Mouse (Mus musculus) heart, embryonic 14.5 days (tissue): Measurements from ENCODE around the gene Efcab6. TPM values are rescaled to one million over a fixed set of nuclear protein-coding genes. Genes with fewer than 3 reads are reported as not detected.

Experiments
- ATAC-seq: fragments of 200-750 bp; cut with Nextera tagmentation; 2 replicates; pipeline ENCODE4 v1.8.0; 2017; ENCODE audit warnings: low read depth, moderate TSS enrichment; ENCODE audit not compliant: insufficient number of reproducible peaks, insufficient read depth, low FRiP score
- H3K27ac ChIP-seq, 2 experiments: fragments of 200-500 bp in 1 of 2; fragments of 300-500 bp in 1 of 2; sonication (generic) in 1 of 2; replicated peaks in 1 of 2; 2 replicates each; pipeline ENCODE4 v1.5.1; 2012 to 2014; ENCODE audit warnings: low read depth in 2 of 2, low read length in 2 of 2, control low read depth in 1 of 2, mild to moderate bottlenecking in 1 of 2, mixed read lengths in 1 of 2; ENCODE audit not compliant: control insufficient read depth in 1 of 2, insufficient read depth in 1 of 2
- H3K27me3 ChIP-seq: fragments of 300-500 bp; sonication (generic); 2 replicates; pipeline ENCODE4 v1.6.1; 2014; ENCODE audit warnings: mild to moderate bottlenecking, low read length, control low read depth; ENCODE audit not compliant: control insufficient read depth, insufficient read depth
- H3K36me3 ChIP-seq: fragments of 300-500 bp; sonication (generic); 2 replicates; pipeline ENCODE4 v1.6.1; 2014; ENCODE audit warnings: mild to moderate bottlenecking, control low read depth, low read length, mixed read lengths; ENCODE audit not compliant: control insufficient read depth, insufficient read depth
- H3K4me1 ChIP-seq, 2 experiments: fragments of 200-500 bp in 1 of 2; fragments of 300-500 bp in 1 of 2; sonication (generic) in 1 of 2; 2 replicates each; pipeline ENCODE4 v1.6.1; 2012 to 2014; ENCODE audit warnings: low read length in 2 of 2, control low read depth in 1 of 2, mixed read lengths in 1 of 2; ENCODE audit not compliant: control insufficient read depth in 2 of 2, insufficient read depth in 2 of 2
- H3K4me2 ChIP-seq: fragments of 300-500 bp; sonication (generic); 2 replicates; pipeline ENCODE4 v1.6.1; 2014; ENCODE audit warnings: mild to moderate bottlenecking, low read length
- H3K4me3 ChIP-seq, 2 experiments: fragments of 200-500 bp in 1 of 2; fragments of 300-500 bp in 1 of 2; sonication (generic) in 1 of 2; 2 replicates each; pipeline ENCODE4 v1.5.1; 2012 to 2014; ENCODE audit warnings: low read length in 2 of 2, mild to moderate bottlenecking in 2 of 2, control low read depth in 1 of 2, low read depth in 1 of 2, moderate library complexity in 1 of 2; ENCODE audit not compliant: control insufficient read depth in 1 of 2, insufficient read depth in 1 of 2
- H3K9ac ChIP-seq: fragments of 300-500 bp; sonication (generic); 2 replicates; pipeline ENCODE4 v1.6.1; 2014; ENCODE audit warnings: mild to moderate bottlenecking, low read length
- H3K9me3 ChIP-seq: fragments of 300-500 bp; sonication (generic); 2 replicates; pipeline ENCODE4 v1.6.1; 2016; ENCODE audit warnings: low read length, control low read depth; ENCODE audit not compliant: control insufficient read depth
- WGBS: fragments of 180-500 bp; shearing (Covaris S2); extraction: QIAGEN DNeasy Blood & Tissue Kit; methylation state at CpG from one replicate; pipeline ENCODE4 v1.1.7; 2014; 5-methylcytosine and 5-hydroxymethylcytosine counted together
- polyA plus RNA-seq: library from polyadenylated mRNA; unstranded; fragments of >200 nt; fragmentation: Nextera tagmentation; extraction: Ambion mirVana; gene quantifications from 2 replicates; pipeline ENCODE4 v1.2.1, GENCODE M21; 2014

Gene Efcab6
- polyA plus RNA-seq, 1 experiment from 2014 or later = 0.18 TPM

- Histone ChIP-seq H3K9me3 (no peaks in the 10 kb centered on the region), H3K9ac (no peak overlapping the region), H3K36me3 (no peaks in the 10 kb centered on the region), H3K4me3 (no peak overlapping the region), H3K4me2 (no peak overlapping the region), H3K27me3 (no peaks in the 10 kb centered on the region), H3K27ac (no peak overlapping the region), H3K4me1 (no peaks in the 10 kb centered on the region)
- ATAC-seq = no peak
- WGBS = 19% methylated on average over 5 of the region's 5 CpGs
Measured at GRCm38 (mm10) chr15:83879845-83880244, 185.3 kb downstream of the Efcab6 start.

GRCm38 (mm10) chr15:83877898-83878297 is 187.3 kb downstream of the Efcab6 start:
- Histone ChIP-seq H3K4me1 (no peaks in the 10 kb centered on the region), H3K4me3 (no peak overlapping the region), H3K27ac (no peak overlapping the region), H3K36me3 (no peaks in the 10 kb centered on the region), H3K9ac (no peak overlapping the region), H3K9me3 (no peaks in the 10 kb centered on the region), H3K27me3 (peaks cover 3% of the 10 kb centered on the region; the same call in 1 of the 2 replicates), H3K4me2 (no peak overlapping the region)
- ATAC-seq = no peak
- 71% methylated on average over 2 of the region's 2 CpGs for WGBS

GRCm38 (mm10) chr15:83877155-83877866 is 187.9 kb downstream of the Efcab6 start:
- no peak overlapping the region for H3K4me3 ChIP-seq
- H3K27ac ChIP-seq = no peak overlapping the region
- H3K27me3 ChIP-seq = peaks cover 3% of the 10 kb centered on the region; the same call in 1 of the 2 replicates
- no peak overlapping the region for H3K4me2 ChIP-seq
- no peak for ATAC-seq
- WGBS = 44% methylated on average over 11 of the region's 11 CpGs
- H3K9me3 ChIP-seq = no peaks in the 10 kb centered on the region
- H3K36me3 ChIP-seq = no peaks in the 10 kb centered on the region
- no peak overlapping the region for H3K9ac ChIP-seq
- H3K4me1 ChIP-seq = no peaks in the 10 kb centered on the region

- H3K27ac ChIP-seq = no peak overlapping the region
- H3K9ac ChIP-seq = no peak overlapping the region
- no peak overlapping the region for H3K4me2 ChIP-seq
- 6% methylated on average over 17 of the region's 17 CpGs for WGBS
- H3K27me3 ChIP-seq = peaks cover 25% of the 10 kb centered on the region
- no peak overlapping the region for H3K4me3 ChIP-seq
- no peak for ATAC-seq
- H3K4me1 ChIP-seq = no peaks in the 10 kb centered on the region
- no peaks in the 10 kb centered on the region for H3K9me3 ChIP-seq
- no peaks in the 10 kb centered on the region for H3K36me3 ChIP-seq
Measured at GRCm38 (mm10) chr15:83870936-83871335, 194.2 kb downstream of the Efcab6 start.

- Histone ChIP-seq H3K9me3 (no peaks in the 10 kb centered on the region), H3K27me3 (peaks cover 14% of the 10 kb centered on the region), H3K4me3 (no peak overlapping the region), H3K4me1 (no peaks in the 10 kb centered on the region), H3K9ac (no peak overlapping the region), H3K36me3 (no peaks in the 10 kb centered on the region), H3K4me2 (no peak overlapping the region), H3K27ac (no peak overlapping the region)
- no peak for ATAC-seq
- WGBS = 76% methylated on average over 5 of the region's 5 CpGs
Measured at GRCm38 (mm10) chr15:83865626-83866025, 199.6 kb downstream of the Efcab6 start.

GRCm38 (mm10) chr15:83857129-83857528 is 208.1 kb downstream of the Efcab6 start:
- no peaks in the 10 kb centered on the region for H3K4me1 ChIP-seq
- no peaks in the 10 kb centered on the region for H3K9me3 ChIP-seq
- H3K9ac ChIP-seq = no peak overlapping the region
- no peak overlapping the region for H3K27ac ChIP-seq
- H3K4me2 ChIP-seq = no peak overlapping the region
- WGBS = 18% methylated on average over 8 of the region's 8 CpGs
- ATAC-seq = no peak
- H3K36me3 ChIP-seq = no peaks in the 10 kb centered on the region
- no peaks in the 10 kb centered on the region; the same call in 1 of the 2 replicates for H3K27me3 ChIP-seq
- no peak overlapping the region for H3K4me3 ChIP-seq

- Histone ChIP-seq H3K4me2 (no peak overlapping the region), H3K27me3 (no peaks in the 10 kb centered on the region; the same call in 1 of the 2 replicates), H3K9ac (no peak overlapping the region), H3K4me3 (no peak overlapping the region), H3K4me1 (no peaks in the 10 kb centered on the region), H3K36me3 (no peaks in the 10 kb centered on the region), H3K9me3 (no peaks in the 10 kb centered on the region), H3K27ac (no peak overlapping the region)
- ATAC-seq = no peak
- WGBS = 49% methylated on average over 5 of the region's 5 CpGs
Measured at GRCm38 (mm10) chr15:83853400-83853811, 211.8 kb downstream of the Efcab6 start.

- Histone ChIP-seq H3K36me3 (no peaks in the 10 kb centered on the region), H3K27ac (no peak overlapping the region), H3K4me1 (no peaks in the 10 kb centered on the region; a peak in 1 of 4 replicates), H3K9me3 (no peaks in the 10 kb centered on the region), H3K9ac (no peak overlapping the region), H3K4me3 (no peak overlapping the region), H3K27me3 (no peaks in the 10 kb centered on the region; the same call in 1 of the 2 replicates), H3K4me2 (no peak overlapping the region)
- WGBS = 72% methylated on average over 9 of the region's 9 CpGs
- ATAC-seq = no peak
Measured at GRCm38 (mm10) chr15:83848193-83848592, 217.0 kb downstream of the Efcab6 start.
